ENCODE assay signal across 8 mouse cellular contexts in the genomic region with DNA sequence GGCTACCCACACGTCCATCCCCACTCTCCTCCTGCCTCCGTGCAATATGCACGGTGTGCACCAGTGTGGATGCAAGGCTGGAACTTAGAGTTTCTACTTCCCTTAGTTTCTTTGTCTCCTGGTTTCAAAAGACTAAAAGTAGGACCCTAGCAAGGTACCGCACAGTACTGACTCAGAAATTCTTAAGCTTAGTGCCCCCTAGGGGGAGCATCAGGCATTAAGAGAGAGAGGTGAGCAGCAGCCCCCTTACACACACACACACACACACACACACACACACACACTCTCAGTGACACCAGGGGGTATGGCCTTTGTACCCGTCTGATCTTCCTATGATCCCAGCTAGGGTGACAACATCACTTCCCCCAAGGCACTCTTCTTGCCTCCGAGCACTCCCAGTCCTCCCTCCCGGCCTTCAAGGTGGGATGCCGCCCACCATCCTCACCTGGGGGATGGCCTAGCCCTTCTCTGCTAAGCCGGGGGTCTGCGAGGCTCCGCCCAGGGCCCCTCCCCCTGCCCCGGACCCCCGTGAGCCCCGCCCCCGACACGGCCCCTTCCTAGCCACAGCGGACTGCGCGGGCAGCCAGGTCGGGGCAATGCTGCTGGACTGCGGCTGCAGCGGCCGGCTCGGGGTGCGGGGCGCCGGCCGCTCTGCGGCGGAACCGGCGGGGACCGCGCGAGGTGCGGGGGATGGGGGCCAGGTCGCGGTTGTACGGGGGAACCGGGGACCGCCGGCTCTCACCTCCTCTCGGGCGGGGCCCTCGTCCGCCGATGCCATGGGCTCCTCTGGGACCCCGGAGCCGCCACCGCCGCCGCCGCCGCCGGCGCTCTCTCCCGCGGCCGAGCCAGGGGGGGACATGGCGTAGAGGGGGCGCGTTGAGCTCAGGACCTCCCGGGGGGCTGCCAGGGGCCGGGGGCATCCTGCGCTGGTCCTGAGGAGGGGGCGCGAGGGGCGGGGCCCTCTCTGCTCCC. TPM values are rescaled to one million over a fixed set of nuclear protein-coding genes. Genes with fewer than 3 reads are reported as not detected.
DNase-seq lines count a peak whose midpoint lies in the region; ATAC-seq and TF ChIP-seq lines count a peak whose summit lies in the region.

No protein-coding gene starts in this region.

- H3K27ac ChIP-seq in heart, embryonic 13.5 days (replicated peaks), result no peak overlapping the region
- no peak overlapping the region for H3K27ac ChIP-seq in ES-E14 (ENCODE audit: insufficient read depth, low read depth, low read length, poor library complexity, severe bottlenecking)
- peak overlapping the region; percentile 97 for H3K27ac ChIP-seq in midbrain, embryonic 14.5 days (replicated peaks; ENCODE audit: low read depth, low read length)

- peak overlapping the region; percentile 74 for H3K4me3 ChIP-seq in heart, embryonic 13.5 days
- H3K4me3 ChIP-seq in ES-E14 (ENCODE audit: insufficient read depth in 1 of 2, low read depth in 1 of 2, low read length in 2 of 2, poor library complexity in 1 of 2, severe bottlenecking in 1 of 2), result peak overlapping the region; percentile 81 to 90
- H3K4me3 ChIP-seq in midbrain, embryonic 14.5 days (replicated peaks; ENCODE audit: low read depth, low read length), result peak overlapping the region; percentile 93

- DNase-seq in heart, postnatal 4 days, result no peak
- peak; percentile 74 for DNase-seq in ES-E14 (ENCODE audit: low read depth, low spot score)
- peak; percentile 80 for DNase-seq in embryo, embryonic 10.5 days (ENCODE audit: low spot score)
- DNase-seq in induced T-regulatory cell, adult 2 months (ENCODE audit: low read depth), result peak; percentile 57
- DNase-seq in midbrain, embryonic 14.5 days, result peak; percentile 87
- DNase-seq in thymus, postnatal 25 days, result peak; percentile 65

- peaks cover 35% of the 10 kb centered on the region for H3K4me1 ChIP-seq in heart, embryonic 13.5 days
- peaks cover 2 to 11% of the 10 kb centered on the region in 2 experiments; a peak in 2 of 4 replicates for H3K4me1 ChIP-seq in ES-E14 (ENCODE audit: control insufficient read depth in 2 of 2, insufficient read depth in 2 of 2, low read length in 2 of 2, poor library complexity in 1 of 2)
- H3K4me1 ChIP-seq in midbrain, embryonic 14.5 days (ENCODE audit: control insufficient read depth, insufficient read depth, low read length), result peaks cover 43% of the 10 kb centered on the region

- peaks cover 88% of the 10 kb centered on the region for H3K27me3 ChIP-seq in heart, embryonic 13.5 days (replicated peaks)
- peaks cover 31% of the 10 kb centered on the region for H3K27me3 ChIP-seq in midbrain, embryonic 14.5 days (ENCODE audit: control insufficient read depth, insufficient read depth, low read length)

- 2% methylated on average over 53 of the region's 68 CpGs for WGBS in heart, embryonic 13.5 days
- 3% methylated on average over 52 of the region's 68 CpGs for WGBS in midbrain, embryonic 14.5 days

- peak overlapping the region; percentile 87 for H3K9ac ChIP-seq in heart, embryonic 13.5 days
- peak overlapping the region; percentile 75 for H3K9ac ChIP-seq in ES-E14 (ENCODE audit: insufficient read depth, low read depth, low read length, poor library complexity, severe bottlenecking)
- peak overlapping the region; percentile 99 for H3K9ac ChIP-seq in midbrain, embryonic 14.5 days (replicated peaks; ENCODE audit: low read length)

- H3K36me3 ChIP-seq in heart, embryonic 13.5 days, result no peaks in the 10 kb centered on the region
- H3K36me3 ChIP-seq in ES-E14 (ENCODE audit: control insufficient read depth, insufficient read depth, low read length, poor library complexity, severe bottlenecking), result no peaks in the 10 kb centered on the region
- H3K36me3 ChIP-seq in midbrain, embryonic 14.5 days (ENCODE audit: control insufficient read depth, insufficient read depth, low read length), result peaks cover 32% of the 10 kb centered on the region

- ATAC-seq in heart, embryonic 13.5 days (ENCODE audit: extremely low read depth, insufficient number of reproducible peaks, low FRiP score, low TSS enrichment), result no peak
- peak; percentile 66 for ATAC-seq in midbrain, embryonic 14.5 days (ENCODE audit: low FRiP score, low TSS enrichment)
- no peak for ATAC-seq in activated CD4-positive, CD25-positive, alpha-beta regulatory T cell, adult 4 months

- in situ Hi-C loops in ES-E14 (cut with MboI; ENCODE audit: low sequenced_read_pairs in 2 of 2, unreplicated experiment in 2 of 2), result no loop called here

- no peaks in the 10 kb centered on the region for H3K9me3 ChIP-seq in heart, embryonic 13.5 days
- no peaks in the 10 kb centered on the region for H3K9me3 ChIP-seq in ES-E14 (ENCODE audit: control insufficient read depth, insufficient read depth, low read depth, low read length)
- no peaks in the 10 kb centered on the region for H3K9me3 ChIP-seq in midbrain, embryonic 14.5 days (ENCODE audit: control insufficient read depth, low read length)

- peak overlapping the region; percentile 97 for H3K4me2 ChIP-seq in heart, embryonic 13.5 days
- H3K4me2 ChIP-seq in midbrain, embryonic 14.5 days (ENCODE audit: low read length), result peak overlapping the region; percentile 64

TF ChIP-seq in ES-E14, 5 proteins besides CTCF, POLR2A, EP300 and RAD21:
- no peak for TF ChIP-seq CHD2 (IDR thresholded peaks at IDR 0.05; ENCODE audit: low read depth, low read length)
- no peak for TF ChIP-seq ZNF384 (IDR thresholded peaks at IDR 0.05; ENCODE audit: low read depth, low read length)
- no peak for TF ChIP-seq HCFC1 (IDR thresholded peaks at IDR 0.05; ENCODE audit: borderline replicate concordance, insufficient read depth, low read length)
- no peak for TF ChIP-seq ZC3H11A (IDR thresholded peaks at IDR 0.05; ENCODE audit: borderline replicate concordance, low read depth, low read length)
- TF ChIP-seq MAFK (IDR thresholded peaks at IDR 0.05; ENCODE audit: insufficient read depth, low read depth, low read length), result no peak

RNA-seq across cellular contexts. Expression of a gene that starts 0.7 kb away (rescaled TPM):
- polyA plus RNA-seq in heart, embryonic 13.5 days (2015; fragmentation: Nextera tagmentation; extraction: Ambion mirVana), result 1.4 and 1.6 TPM in 2 replicates
- total RNA-seq in heart, postnatal 4 days (2021), result under 1 TPM; 0.20 to 0.24 TPM
- total RNA-seq in ES-E14 (2012; rRNA removed), result 2.1 and 4.0 TPM in 2 replicates
- polyA plus RNA-seq in midbrain, embryonic 14.5 days (2014; fragmentation: Nextera tagmentation; extraction: Ambion mirVana), result 20.4 and 24.1 TPM in 2 replicates
- polyA plus RNA-seq in activated CD4-positive, CD25-positive, alpha-beta regulatory T cell, adult 4 months (2017; shearing (Covaris generic)), result not detected

RNA-seq across cellular contexts. Expression of a gene that starts 6.7 kb away (rescaled TPM):
- 2.7 TPM in 2 replicates for polyA plus RNA-seq in heart, embryonic 13.5 days (2015; fragmentation: Nextera tagmentation; extraction: Ambion mirVana)
- 1 to 10 TPM; 1.5 to 1.9 TPM for total RNA-seq in heart, postnatal 4 days (2021)
- 2.1 and 2.2 TPM in 2 replicates for total RNA-seq in ES-E14 (2012; rRNA removed)
- 4.2 and 4.9 TPM in 2 replicates for polyA plus RNA-seq in midbrain, embryonic 14.5 days (2014; fragmentation: Nextera tagmentation; extraction: Ambion mirVana)
- 10 to 100 TPM; 28.3 to 50.2 TPM for polyA plus RNA-seq in activated CD4-positive, CD25-positive, alpha-beta regulatory T cell, adult 4 months (2017; shearing (Covaris generic))

RNA-seq across cellular contexts. Expression of a gene that starts 14.8 kb away (rescaled TPM):
- 91.8 and 94.9 TPM in 2 replicates for polyA plus RNA-seq in heart, embryonic 13.5 days (2015; fragmentation: Nextera tagmentation; extraction: Ambion mirVana)
- 10 to 100 TPM; 37.3 to 39.2 TPM for total RNA-seq in heart, postnatal 4 days (2021)
- total RNA-seq in ES-E14 (2012; rRNA removed), result 96.7 and 98.7 TPM in 2 replicates
- 73.0 and 77.1 TPM in 2 replicates for polyA plus RNA-seq in midbrain, embryonic 14.5 days (2014; fragmentation: Nextera tagmentation; extraction: Ambion mirVana)
- polyA plus RNA-seq in activated CD4-positive, CD25-positive, alpha-beta regulatory T cell, adult 4 months (2017; shearing (Covaris generic)), result 10 to 100 TPM; 27.7 to 33.8 TPM

RNA-seq across cellular contexts. Expression of a gene that starts 24.2 kb away (rescaled TPM):
- 1,372 and 1,500 TPM in 2 replicates for polyA plus RNA-seq in heart, embryonic 13.5 days (2015; fragmentation: Nextera tagmentation; extraction: Ambion mirVana)
- total RNA-seq in heart, postnatal 4 days (2021), result 1,000 to 10,000 TPM; 1,093 to 1,133 TPM
- 1,660 and 1,758 TPM in 2 replicates for total RNA-seq in ES-E14 (2012; rRNA removed)
- polyA plus RNA-seq in midbrain, embryonic 14.5 days (2014; fragmentation: Nextera tagmentation; extraction: Ambion mirVana), result 1,248 and 1,388 TPM in 2 replicates
- 100 to 1,000 TPM; 836 to 982 TPM for polyA plus RNA-seq in activated CD4-positive, CD25-positive, alpha-beta regulatory T cell, adult 4 months (2017; shearing (Covaris generic))

RNA-seq across cellular contexts. Expression of a gene that starts 25.6 kb away (rescaled TPM):
- 0.15 and 0.27 TPM in 2 replicates for polyA plus RNA-seq in heart, embryonic 13.5 days (2015; fragmentation: Nextera tagmentation; extraction: Ambion mirVana)
- total RNA-seq in heart, postnatal 4 days (2021), result not detected
- 0.09 and 0.11 TPM in 2 replicates for total RNA-seq in ES-E14 (2012; rRNA removed)
- polyA plus RNA-seq in midbrain, embryonic 14.5 days (2014; fragmentation: Nextera tagmentation; extraction: Ambion mirVana), result 3.0 and 5.8 TPM in 2 replicates
- polyA plus RNA-seq in activated CD4-positive, CD25-positive, alpha-beta regulatory T cell, adult 4 months (2017; shearing (Covaris generic)), result not detected
